ENCODE assay signal across 11 mouse cellular contexts in genomic region chr10:77531026-77532019, GRCm38 (mm10). TPM values are rescaled to one million over a fixed set of nuclear protein-coding genes. Genes with fewer than 3 reads are reported as not detected.
A peak's percentile ranks its signal among the peaks of the same experiment; 100 is the strongest.
DNase-seq lines count a peak whose midpoint lies in the region; ATAC-seq and TF ChIP-seq lines count a peak whose summit lies in the region.
"Had no signal": no experiment of that assay in that cellular context is flagged by ENCODE, and none has a peak within 500 bp of the region (broad histone marks: within the 10 kb centered on the region; RNA-seq: fewer than 3 reads in every experiment).

No protein-coding gene starts in this region.

- peaks cover 34% of the 10 kb centered on the region for H3K4me1 ChIP-seq in heart, embryonic 10.5 days
- no peaks in the 10 kb centered on the region for H3K4me1 ChIP-seq in neural tube, embryonic 15.5 days
- H3K4me1 ChIP-seq: limb, embryonic 13.5 days had no signal

- no peaks in the 10 kb centered on the region for H3K9me3 ChIP-seq in heart, embryonic 10.5 days
- no peaks in the 10 kb centered on the region for H3K9me3 ChIP-seq in neural tube, embryonic 15.5 days (replicated peaks)
- H3K9me3 ChIP-seq: limb, embryonic 13.5 days had no signal

- no peaks in the 10 kb centered on the region for H3K27me3 ChIP-seq in heart, embryonic 10.5 days (ENCODE audit: insufficient read depth, poor library complexity, severe bottlenecking)
- H3K27me3 ChIP-seq in myocyte (ENCODE audit: control insufficient read depth, insufficient read depth, insufficient read length), result no peaks in the 10 kb centered on the region
- H3K27me3 ChIP-seq in neural tube, embryonic 15.5 days (replicated peaks), result no peaks in the 10 kb centered on the region
- H3K27me3 ChIP-seq: limb, embryonic 13.5 days had no signal

- H3K27ac ChIP-seq in heart, embryonic 10.5 days, result peak overlapping the region; percentile 50; the same call in 1 of the 2 replicates
- no peak overlapping the region for H3K27ac ChIP-seq in left cerebral cortex, adult 2 months
- H3K27ac ChIP-seq in neural tube, embryonic 15.5 days (replicated peaks), result no peak overlapping the region
- H3K27ac ChIP-seq: limb, embryonic 13.5 days had no signal

- no peak overlapping the region for H3K9ac ChIP-seq in neural tube, embryonic 15.5 days (replicated peaks)
- H3K9ac ChIP-seq: limb, embryonic 13.5 days had no signal

- intact Hi-C loops in heart, postnatal 10 days (cut with DNase I), result no loop called here
- intact Hi-C loops in left cerebral cortex, adult 2 months (cut with DNase I), result no loop called here

- no peak for TF ChIP-seq CTCF in left cerebral cortex, adult 2 months (IDR thresholded peaks at IDR 0.05)

- DNase-seq in heart, embryonic 10.5 days (ENCODE audit: low spot score), result no peak
- DNase-seq in heart, postnatal 10 days, result no peak
- DNase-seq in B cell, adult 2 months, result peak; percentile 17 to 21
- DNase-seq in left cerebral cortex, adult 2 months (ENCODE audit: extremely low spot score in 1 of 2, low spot score in 2 of 2), result no peak
- DNase-seq in cerebellum, postnatal 10 days, result no peak
- DNase-seq: adrenal gland, postnatal 36 days; kidney, postnatal 10 days had no signal

- H3K4me2 ChIP-seq in myocyte (ENCODE audit: low read depth), result peak overlapping the region; percentile 44
- no peak overlapping the region for H3K4me2 ChIP-seq in neural tube, embryonic 15.5 days
- H3K4me2 ChIP-seq: limb, embryonic 13.5 days had no signal

- peak; percentile 80 for ATAC-seq in granulocyte monocyte progenitor cell, adult 5-6 weeks (replicated peaks; ENCODE audit: poor library complexity, severe bottlenecking)
- ATAC-seq in neural tube, embryonic 15.5 days (ENCODE audit: low FRiP score), result no peak

- H3K79me2 ChIP-seq in myocyte (ENCODE audit: control insufficient read depth, insufficient read depth), result no peaks in the 10 kb centered on the region

- H3ac ChIP-seq in myocyte (ENCODE audit: control insufficient read depth, insufficient read length), result no peak overlapping the region

- WGBS in heart, embryonic 10.5 days, result 48% methylated on average over 6 of the region's 6 CpGs
- 83% methylated on average over 6 of the region's 6 CpGs for WGBS in neural tube, embryonic 15.5 days

- no peaks in the 10 kb centered on the region for H3K36me3 ChIP-seq in heart, embryonic 10.5 days
- no peaks in the 10 kb centered on the region for H3K36me3 ChIP-seq in myocyte (ENCODE audit: control insufficient read depth, insufficient read depth)
- H3K36me3 ChIP-seq in neural tube, embryonic 15.5 days, result no peaks in the 10 kb centered on the region
- H3K36me3 ChIP-seq: limb, embryonic 13.5 days had no signal

- no peak for TF ChIP-seq POLR2A in myocyte (IDR thresholded peaks at IDR 0.05; ENCODE audit: insufficient read length, low read depth)

- no peak overlapping the region for H3K4me3 ChIP-seq in heart, embryonic 10.5 days
- H3K4me3 ChIP-seq in myocyte, result no peak overlapping the region
- no peak overlapping the region for H3K4me3 ChIP-seq in left cerebral cortex, adult 2 months
- no peak overlapping the region for H3K4me3 ChIP-seq in neural tube, embryonic 15.5 days (replicated peaks)
- H3K4me3 ChIP-seq: limb, embryonic 13.5 days had no signal

TF ChIP-seq in myocyte, 11 proteins besides CTCF, POLR2A, EP300 and RAD21:
- TF ChIP-seq TCF3 (IDR thresholded peaks at IDR 0.05; ENCODE audit: insufficient read length, low read depth) (no peak), USF1 (IDR thresholded peaks at IDR 0.05; ENCODE audit: low read depth) (no peak), E2F4 (IDR thresholded peaks at IDR 0.05; ENCODE audit: insufficient read depth) (no peak), SRF (IDR thresholded peaks at IDR 0.05; ENCODE audit: control insufficient read depth, insufficient read length, low read depth) (no peak), TCF12 (IDR thresholded peaks at IDR 0.05; ENCODE audit: insufficient read depth, poor library complexity, severe bottlenecking) (no peak), CEBPB (IDR thresholded peaks at IDR 0.05; ENCODE audit: insufficient read depth, poor library complexity, severe bottlenecking) (no peak)
TF ChIP-seq in myocyte: peak in this region for 0.

RNA-seq across cellular contexts. Expression of gene Itgb2, which starts 1.3 kb away (rescaled TPM):
- polyA plus RNA-seq in heart, embryonic 10.5 days (2016; fragmentation: Nextera tagmentation; extraction: Ambion mirVana), result 2.4 and 3.6 TPM in 2 replicates
- 1 to 10 TPM; 3.3 to 4.4 TPM for total RNA-seq in heart, postnatal 10 days (2021)
- 17.1 and 28.9 TPM in 2 replicates for total RNA-seq in granulocyte monocyte progenitor cell, adult 5-6 weeks (2014; fragmentation: Nextera tagmentation)
- 32.0 and 36.6 TPM in 2 replicates for total RNA-seq in granulocyte monocyte progenitor cell, adult 5-6 weeks (2017)
- 1.3 TPM for polyA plus RNA-seq in myocyte (2012; fragmentation: generic; extraction: Trizol)
- total RNA-seq in left cerebral cortex, adult 2 months (2021), result 1 to 10 TPM; 3.0 to 3.5 TPM
- polyA plus RNA-seq in neural tube, embryonic 15.5 days (2015; fragmentation: Nextera tagmentation; extraction: Ambion mirVana), result 1.0 and 4.8 TPM in 2 replicates

RNA-seq across cellular contexts. Expression of gene Fam207a, which starts 15.7 kb away (rescaled TPM):
- 30.7 and 45.6 TPM in 2 replicates for polyA plus RNA-seq in heart, embryonic 10.5 days (2016; fragmentation: Nextera tagmentation; extraction: Ambion mirVana)
- 10 to 100 TPM; 11.7 to 12.0 TPM for total RNA-seq in heart, postnatal 10 days (2021)
- 14.6 and 14.8 TPM in 2 replicates for total RNA-seq in granulocyte monocyte progenitor cell, adult 5-6 weeks (2014; fragmentation: Nextera tagmentation)
- total RNA-seq in granulocyte monocyte progenitor cell, adult 5-6 weeks (2017), result 23.5 and 43.2 TPM in 2 replicates
- polyA plus RNA-seq in myocyte (2012; fragmentation: generic; extraction: Trizol), result 34.4 TPM
- total RNA-seq in left cerebral cortex, adult 2 months (2021), result 10 to 100 TPM; 32.6 to 35.7 TPM
- 42.4 and 42.6 TPM in 2 replicates for polyA plus RNA-seq in neural tube, embryonic 15.5 days (2015; fragmentation: Nextera tagmentation; extraction: Ambion mirVana)

RNA-seq across cellular contexts. Expression of gene Pttg1ip, which starts 50.2 kb away (rescaled TPM):
- polyA plus RNA-seq in heart, embryonic 10.5 days (2016; fragmentation: Nextera tagmentation; extraction: Ambion mirVana), result 94.9 and 97.0 TPM in 2 replicates
- total RNA-seq in heart, postnatal 10 days (2021), result 100 to 1,000 TPM; 134 to 148 TPM
- total RNA-seq in granulocyte monocyte progenitor cell, adult 5-6 weeks (2014; fragmentation: Nextera tagmentation), result 36.6 and 39.0 TPM in 2 replicates
- 34.6 and 37.0 TPM in 2 replicates for total RNA-seq in granulocyte monocyte progenitor cell, adult 5-6 weeks (2017)
- polyA plus RNA-seq in myocyte (2012; fragmentation: generic; extraction: Trizol), result 237 TPM
- total RNA-seq in left cerebral cortex, adult 2 months (2021), result 10 to 100 TPM; 71.6 to 77.6 TPM
- 73.9 and 91.7 TPM in 2 replicates for polyA plus RNA-seq in neural tube, embryonic 15.5 days (2015; fragmentation: Nextera tagmentation; extraction: Ambion mirVana)

Comparison
In these comparisons a context has a peak if more than half of its experiments do, and no peak if none do; other contexts are left out.
1. DNase-seq: peak in B cell, adult 2 months (2 of 2); none in heart, embryonic 10.5 days (single experiment), heart, postnatal 10 days (0 of 2), left cerebral cortex, adult 2 months (0 of 2) and cerebellum, postnatal 10 days (0 of 2).